Mouse (Mus musculus) small intestine, adult 2 months (tissue): ENCODE results near the gene Zfp384.

Experiments
- CTCF ChIP-seq: fragments of 200-500 bp; IDR thresholded peaks from 2 replicates; pipeline ENCODE4 v1.5.1; 2012; ENCODE audit warnings: low read depth, mild to moderate bottlenecking, control low read depth, inconsistent platforms, low read length, moderate library complexity, mixed read lengths; ENCODE audit not compliant: insufficient replicate concordance, insufficient read length; ENCODE audit errors: extremely low read depth
- POLR2A ChIP-seq: fragments of 200-500 bp; IDR thresholded peaks from 2 replicates; pipeline ENCODE4 v1.6.1; 2012; ENCODE audit warnings: low read depth, mild to moderate bottlenecking, control low read depth, inconsistent platforms, low read length, moderate library complexity

GRCm38 (mm10) chr6:124992241-124992640, 16.7 kb upstream of the Zfp384 start:
- no peak for TF ChIP-seq CTCF
- TF ChIP-seq POLR2A = no peak
